Mouse (Mus musculus) bone marrow, adult 2 months (tissue): ENCODE results near the gene Zbtb7a.
"Not testable (repeated sequence)": the region's sequence is repeated elsewhere in the genome, so short reads cannot be mapped to it uniquely, and the experiment has no call there.

Experiments used
- CTCF ChIP-seq: fragments of 200-500 bp; IDR thresholded peaks from 2 replicates; pipeline ENCODE4 v1.5.1; 2011; ENCODE audit warnings: low read length, control low read depth; ENCODE audit not compliant: control insufficient read depth, insufficient read depth
- POLR2A ChIP-seq: fragments of 200-500 bp; IDR thresholded peaks from 2 replicates; pipeline ENCODE4 v1.6.1; 2011; ENCODE audit warnings: low read depth, mild to moderate bottlenecking, control low read depth, low read length, borderline replicate concordance; ENCODE audit not compliant: control insufficient read depth

- TF ChIP-seq CTCF, POLR2A: not testable (repeated sequence)
These were observed 46.8 kb downstream of the Zbtb7a start for GRCm38 (mm10) chr10:81181860-81182259.
